Mouse (Mus musculus) kidney, postnatal 25 days (tissue): ENCODE measurements around the gene Gpr61.

Experiments
- DNase-seq, 2 experiments: peaks; one replicate each; pipeline ENCODE4 v3.0.0; 2021; ENCODE audit warnings: mixed read lengths in 2 of 2

Gpr61 gene

DNA sequence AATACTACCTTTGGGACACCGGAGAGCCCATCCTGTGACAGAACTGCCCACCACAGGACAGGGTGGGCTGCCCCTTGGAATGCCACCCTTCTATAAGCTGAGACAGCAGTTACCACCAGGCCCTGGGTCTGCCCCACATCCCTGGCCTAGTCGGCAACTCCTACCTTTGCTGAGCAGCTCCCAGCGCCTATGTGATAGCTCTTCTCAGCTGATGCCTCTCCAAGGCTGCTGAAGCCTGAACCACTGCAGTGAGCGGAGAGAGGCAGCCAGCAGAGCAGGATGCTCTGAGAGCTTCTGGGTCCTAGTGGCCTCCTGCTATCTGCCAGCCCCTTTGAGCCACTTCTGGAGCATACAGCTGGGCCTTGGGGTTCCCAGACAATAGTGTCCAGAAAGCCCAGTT lies at the start of gene Gpr61:
TSS of gene Gpr61 (minus strand) at position 227 of the 400 bp plus-strand sequence.
- DNase-seq, result no peak

GRCm38 (mm10) chr3:108204470-108204869 lies 49.8 kb upstream of the Gpr61 start:
- DNase-seq, result peak in 1 of 2 experiments; percentile 26

DNA sequence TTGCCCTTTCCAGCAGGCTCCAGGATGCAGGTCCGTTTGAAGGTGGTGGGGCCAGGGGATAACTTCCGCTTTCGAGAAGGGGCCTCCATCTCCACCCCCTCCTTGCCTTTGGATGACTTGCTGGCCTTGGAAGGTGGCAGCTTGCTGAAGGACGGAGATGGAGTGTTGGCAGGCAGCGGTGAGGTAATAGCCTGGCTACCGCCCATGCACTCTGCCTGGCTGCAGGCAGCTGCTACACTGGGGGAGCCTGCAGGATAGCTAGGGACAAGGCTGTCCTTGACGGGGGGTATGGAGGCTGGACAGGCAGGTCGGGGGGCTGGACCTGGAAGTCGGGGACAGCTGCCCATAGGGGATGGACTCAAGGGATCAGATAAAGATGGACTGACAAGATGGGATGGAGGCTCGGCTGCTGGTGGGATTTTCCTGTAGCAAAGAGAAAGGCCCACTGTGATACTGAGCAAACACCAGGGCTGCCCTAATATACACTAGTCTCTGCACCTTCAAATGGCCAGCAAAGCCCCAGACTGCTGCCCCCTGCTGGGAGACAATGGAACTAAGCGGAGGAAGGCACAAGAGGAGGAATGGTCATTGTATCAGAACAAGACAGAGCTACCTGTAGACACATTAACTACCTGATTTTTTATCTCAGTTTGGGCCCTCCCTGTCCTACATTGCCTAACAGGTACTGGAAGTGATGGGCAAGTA lies 49.1 kb upstream of the Gpr61 start:
- peak; percentile 80 to 90 for DNase-seq

DNA sequence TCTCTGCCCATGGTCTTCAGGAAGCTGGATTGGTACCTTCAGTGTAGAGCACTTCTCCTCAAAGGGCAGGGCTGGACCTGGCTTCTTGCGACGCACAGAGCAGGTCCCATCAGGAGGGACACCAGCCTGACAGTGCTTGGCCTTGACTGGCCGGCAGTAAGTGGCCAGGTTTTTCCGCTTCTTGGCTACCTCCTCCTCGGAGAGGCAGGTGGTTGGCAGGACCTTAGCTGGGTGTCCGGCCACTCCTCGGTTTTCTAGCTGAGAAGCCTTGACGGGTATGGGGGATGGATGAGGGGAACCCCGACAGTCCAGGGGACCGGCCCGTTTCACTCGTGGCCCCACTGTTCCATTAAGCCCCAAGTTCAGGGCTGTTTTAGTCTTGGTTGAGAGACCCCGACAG lies 48.5 kb upstream of the Gpr61 start:
- DNase-seq, result no peak

DNA sequence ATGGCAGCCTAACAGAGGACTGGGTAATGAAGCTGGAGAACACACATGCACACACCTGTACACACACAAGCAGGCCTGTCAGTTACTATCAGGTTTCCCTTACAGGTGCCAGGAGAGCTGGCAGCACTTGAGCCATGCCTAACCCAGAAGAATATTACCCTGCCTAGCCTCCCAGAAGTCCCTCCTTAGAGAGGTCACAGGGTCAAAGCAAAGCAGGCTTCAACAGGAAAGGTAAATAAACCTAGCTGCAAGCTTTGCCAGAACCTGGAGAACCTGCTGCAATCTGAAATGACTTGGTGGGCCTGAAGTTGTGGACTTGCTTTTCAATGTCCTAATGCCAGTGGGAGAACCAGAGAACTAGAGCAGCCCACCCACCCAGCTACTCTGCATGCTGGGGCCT lies 47.8 kb upstream of the Gpr61 start:
- no peak for DNase-seq

DNA sequence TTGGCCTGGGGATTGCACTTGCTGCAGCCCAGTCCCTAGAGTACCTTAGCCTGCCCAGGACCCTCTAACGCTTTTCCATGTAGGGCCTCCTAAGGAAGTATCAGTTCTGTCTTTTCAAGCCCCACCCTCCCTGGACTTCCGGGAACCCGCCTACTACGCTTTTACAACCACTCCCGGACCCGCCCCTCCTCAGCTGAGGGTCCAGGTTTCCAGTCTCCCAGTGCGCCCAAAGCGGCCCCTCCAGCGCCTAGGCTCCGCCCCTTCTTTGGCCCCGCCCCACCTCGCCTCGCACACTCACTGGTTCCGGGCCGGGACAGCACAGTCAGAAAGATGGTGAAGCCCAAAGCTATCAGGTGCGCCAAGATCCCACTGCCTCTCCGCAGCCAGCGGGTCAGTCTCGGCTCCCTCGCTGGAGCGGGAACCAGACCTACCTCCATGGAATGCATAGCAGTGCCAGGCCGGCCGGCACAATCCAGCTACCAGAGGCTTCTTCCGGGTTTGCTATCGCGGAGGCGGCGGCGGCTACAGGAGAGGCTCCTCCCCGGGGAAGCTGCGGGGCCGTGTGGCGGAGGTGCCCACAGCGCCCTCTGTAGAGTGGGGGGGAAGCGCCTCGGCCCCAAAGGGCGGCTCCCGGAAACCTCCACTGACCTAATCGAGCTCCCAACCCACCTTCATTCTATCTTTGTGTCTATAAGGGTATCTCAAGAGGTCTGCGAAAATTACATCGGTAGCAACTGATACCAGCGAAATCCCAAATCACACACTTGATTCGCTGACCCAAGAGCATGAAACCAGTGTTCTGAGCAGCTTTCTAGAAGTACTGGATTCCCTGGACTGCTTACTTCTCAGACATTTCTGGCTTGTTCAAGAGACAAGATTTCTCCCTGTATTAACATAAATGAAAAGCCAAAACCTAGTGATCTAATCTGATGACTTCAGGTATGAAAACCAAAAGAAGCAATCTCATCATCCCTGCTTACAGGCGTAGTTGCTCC lies 45.9 kb upstream of the Gpr61 start, which contains the start of gene Cyb561d1:
TSS of gene Cyb561d1 (minus strand) at position 884 of the 995 bp plus-strand sequence.
- DNase-seq, result peak; percentile 96 to 97

- no peak for DNase-seq
Observed at GRCm38 (mm10) chr3:108199231-108199630, 44.5 kb upstream of the Gpr61 start.

DNA sequence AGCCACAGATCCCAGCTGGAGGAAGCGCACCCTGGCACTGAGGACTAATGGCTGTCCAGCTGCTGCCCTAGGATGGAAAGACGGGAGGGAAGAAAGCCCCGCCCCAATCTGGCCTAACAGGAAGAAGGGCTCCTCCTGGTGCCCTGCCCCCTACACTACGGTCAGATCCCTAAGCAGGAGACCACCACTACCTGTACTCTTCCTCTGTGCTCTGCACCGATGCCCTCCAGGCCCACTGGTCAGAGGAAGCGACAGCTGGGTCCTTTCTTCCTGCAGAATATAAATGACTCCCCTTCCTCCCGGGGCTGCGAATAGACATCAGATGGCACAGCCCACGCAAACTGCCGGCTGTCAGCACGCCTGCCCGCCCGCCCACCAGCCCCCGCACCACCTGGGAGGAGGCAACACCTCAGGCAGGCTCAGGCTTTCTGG lies 42.4 kb upstream of the Gpr61 start:
- DNase-seq, result peak in 1 of 2 experiments; percentile 46

DNA sequence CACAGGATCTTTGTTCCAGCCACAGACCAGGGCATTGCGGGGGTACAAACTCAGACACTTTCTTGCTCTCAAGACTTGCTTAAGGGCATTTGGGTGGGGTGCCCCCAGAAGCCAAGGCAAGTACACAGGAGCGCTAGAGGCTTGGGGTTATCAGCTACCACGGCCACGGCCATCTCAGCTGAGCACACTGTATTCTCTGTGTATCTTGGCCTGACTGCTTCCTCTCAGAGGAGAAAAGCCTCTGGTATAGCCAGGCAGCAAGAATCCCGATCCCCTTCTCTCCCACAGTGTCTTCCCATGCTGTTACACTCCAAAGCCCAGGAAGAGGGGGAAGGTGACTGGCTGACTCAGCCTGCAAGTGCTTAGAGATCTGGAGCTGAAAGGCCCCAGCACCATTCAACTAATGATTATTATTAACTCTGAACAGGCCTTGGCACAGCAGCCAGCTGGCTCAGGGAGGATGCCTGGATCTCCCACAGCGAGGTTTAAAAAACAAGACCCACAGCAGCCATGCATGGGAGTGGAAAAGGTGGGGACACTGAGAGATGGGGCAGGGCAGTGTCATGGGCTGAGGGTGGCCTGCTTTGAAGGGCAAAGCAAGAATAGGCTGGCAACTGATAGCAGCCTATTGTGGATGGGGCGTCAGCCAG lies 41.4 kb upstream of the Gpr61 start:
- no peak for DNase-seq

DNA sequence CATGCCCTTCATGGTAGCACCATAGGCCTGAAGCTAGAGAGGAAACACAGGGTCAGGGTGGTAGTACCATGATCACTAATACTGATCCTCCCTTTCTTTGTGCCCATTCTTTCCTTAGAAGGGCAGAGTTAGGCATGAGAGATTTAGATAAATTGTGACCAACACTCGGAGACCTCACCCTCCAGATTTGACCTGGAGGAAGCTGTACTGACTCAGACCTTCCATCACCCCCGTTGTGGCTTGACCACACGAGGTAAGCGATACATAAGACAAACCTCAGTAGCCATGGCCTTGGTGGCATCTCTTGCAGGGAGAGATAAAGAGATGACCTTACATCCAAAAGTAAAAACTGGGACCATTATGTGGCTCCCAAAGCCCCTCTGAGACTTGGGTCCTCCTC lies 40.6 kb upstream of the Gpr61 start:
- no peak for DNase-seq

DNA sequence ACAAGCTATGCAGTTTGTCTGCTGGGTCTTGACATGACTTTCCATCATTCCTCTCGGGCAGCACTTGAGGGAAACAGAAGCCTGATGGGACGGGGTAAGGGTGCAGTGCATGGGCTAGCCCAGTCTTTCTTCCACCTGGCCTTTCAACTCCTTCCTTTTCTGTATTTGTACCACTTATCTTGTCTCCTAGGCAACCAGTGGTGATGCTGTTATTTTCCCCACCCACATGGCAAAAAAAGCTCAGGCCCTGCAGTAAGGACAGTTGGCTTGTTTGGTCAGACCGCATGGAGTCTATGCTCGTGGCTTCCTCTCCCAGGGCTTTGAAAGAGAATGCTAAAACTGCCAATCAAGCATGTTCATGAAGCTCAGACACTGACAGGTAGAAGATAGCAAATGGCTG lies 39.0 kb upstream of the Gpr61 start:
- no peak for DNase-seq

DNA sequence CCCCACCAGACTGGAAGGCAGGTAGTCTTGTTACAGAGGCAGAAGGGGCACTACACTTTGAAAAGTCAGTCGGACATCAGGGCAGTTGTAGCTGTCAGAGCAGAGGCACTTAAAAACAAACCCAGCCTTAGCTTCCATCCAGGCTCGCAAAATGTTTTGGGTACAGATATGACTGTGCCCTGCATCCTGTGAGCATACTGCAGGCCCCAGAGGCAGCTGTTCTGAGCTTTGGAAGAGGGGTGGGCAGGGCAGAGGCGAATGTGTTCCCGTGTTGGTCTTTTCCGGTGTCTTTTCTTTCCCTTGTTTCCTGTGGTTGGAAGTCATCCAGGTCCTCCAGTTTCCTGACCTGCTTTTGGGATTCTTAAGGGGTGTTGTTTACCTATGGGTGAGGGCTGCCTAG lies 35.2 kb upstream of the Gpr61 start:
- no peak for DNase-seq

- no peak for DNase-seq
Observed at GRCm38 (mm10) chr3:108188716-108189490, 34.2 kb upstream of the Gpr61 start.

- DNase-seq, result no peak
Observed at GRCm38 (mm10) chr3:108187111-108187795, 32.6 kb upstream of the Gpr61 start.

- DNase-seq, result peak; percentile 65 to 79
Observed at GRCm38 (mm10) chr3:108186098-108187047, 31.7 kb upstream of the Gpr61 start, which contains the start of gene Amigo1. Gene Amigo1, plus strand, starts transcription at chr3:108186335.

DNA sequence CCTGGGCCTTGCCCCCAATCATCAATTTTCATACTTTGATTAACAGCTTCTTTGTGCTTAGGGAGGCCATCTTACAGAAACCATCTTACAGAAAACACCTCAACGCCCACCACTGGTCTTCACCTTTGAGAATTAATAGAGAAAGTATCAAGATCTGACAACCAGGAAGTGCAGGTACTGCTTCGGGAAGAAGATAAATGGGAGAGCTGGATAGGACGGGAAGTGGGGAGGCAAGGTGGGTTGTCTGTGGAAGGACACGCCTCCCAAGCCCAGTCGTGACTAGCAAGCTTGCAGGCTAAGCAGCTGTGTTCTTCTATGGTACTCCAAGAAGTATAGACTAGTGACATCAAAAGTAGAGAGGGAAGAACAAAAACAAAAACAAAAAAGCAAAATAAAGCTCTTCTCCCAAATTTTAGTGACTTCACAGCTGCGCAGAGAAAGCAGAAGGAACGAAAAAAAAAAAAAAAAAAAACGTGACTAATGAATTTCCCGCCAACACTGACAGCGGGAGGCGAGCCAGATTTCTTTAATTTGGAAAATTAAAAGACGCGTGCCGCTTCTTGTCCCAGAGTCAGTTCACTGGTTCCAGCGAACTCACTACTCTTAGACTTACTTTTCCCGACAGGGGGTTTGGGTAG lies 30.9 kb upstream of the Gpr61 start:
- no peak for DNase-seq

- DNase-seq, result no peak
Observed at GRCm38 (mm10) chr3:108184742-108185141, 30.1 kb upstream of the Gpr61 start.

DNA sequence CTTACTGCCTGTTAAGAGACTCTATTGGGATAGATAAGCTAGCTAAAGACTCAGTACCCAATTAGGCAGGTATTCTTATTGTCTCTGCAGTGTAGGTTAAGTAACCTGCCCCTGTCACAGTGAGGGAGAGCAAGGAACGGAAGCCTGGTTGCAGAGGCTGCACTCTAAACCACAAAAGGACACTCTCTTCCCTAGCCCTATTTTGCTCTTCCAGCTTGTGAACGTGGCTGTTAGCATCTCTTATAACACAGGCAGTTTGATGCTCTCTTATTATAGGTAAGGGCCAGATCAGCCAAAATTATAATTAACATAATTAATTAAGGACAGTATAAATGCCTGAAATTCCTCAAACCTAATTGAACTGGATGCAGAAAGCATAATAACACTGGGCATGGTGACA lies 25.8 kb upstream of the Gpr61 start:
- DNase-seq, result no peak

GRCm38 (mm10) chr3:108178756-108179715 lies 24.4 kb upstream of the Gpr61 start:
- no peak for DNase-seq
